Mouse (Mus musculus) intestine, postnatal 0 days (tissue): ENCODE results near the gene Snx29. TPM values are rescaled to one million over a fixed set of nuclear protein-coding genes. Genes with fewer than 3 reads are reported as not detected.

Experiments used
- ATAC-seq: fragments of 200-750 bp; cut with Nextera tagmentation; 2 replicates; pipeline ENCODE4 v1.8.0; 2017; ENCODE audit warnings: mild to moderate bottlenecking, moderate TSS enrichment, moderate library complexity
- H3K27ac ChIP-seq: fragments of 300-500 bp; sonication (generic); 2 replicates; pipeline ENCODE4 v1.5.1; 2014; ENCODE audit warnings: mild to moderate bottlenecking, low read depth, low read length, moderate library complexity
- H3K27me3 ChIP-seq: fragments of 300-500 bp; sonication (generic); replicated peaks from 2 replicates; pipeline ENCODE4 v1.6.1; 2014; ENCODE audit warnings: low read length, mixed read lengths; ENCODE audit not compliant: control insufficient read depth, insufficient read depth
- H3K36me3 ChIP-seq: fragments of 300-500 bp; sonication (generic); 2 replicates; pipeline ENCODE4 v1.6.1; 2014; ENCODE audit warnings: mild to moderate bottlenecking, moderate library complexity; ENCODE audit not compliant: control insufficient read depth, insufficient read depth
- H3K4me1 ChIP-seq: fragments of 300-500 bp; sonication (generic); replicated peaks from 2 replicates; pipeline ENCODE4 v1.6.1; 2014; ENCODE audit warnings: antibody characterized with exemption, low read length, mixed read lengths; ENCODE audit not compliant: control insufficient read depth, insufficient read depth
- H3K4me2 ChIP-seq: fragments of 300-500 bp; sonication (generic); replicated peaks from 2 replicates; pipeline ENCODE4 v1.6.1; 2014; ENCODE audit warnings: low read depth, mild to moderate bottlenecking, moderate library complexity
- H3K4me3 ChIP-seq: fragments of 300-500 bp; sonication (generic); 2 replicates; pipeline ENCODE4 v1.5.1; 2014; ENCODE audit warnings: low read depth, low read length
- H3K9ac ChIP-seq: fragments of 300-500 bp; sonication (generic); 2 replicates; pipeline ENCODE4 v1.6.1; 2014; ENCODE audit warnings: mild to moderate bottlenecking, low read depth, low read length
- H3K9me3 ChIP-seq: fragments of 300-500 bp; sonication (generic); 2 replicates; pipeline ENCODE4 v1.6.1; 2016; ENCODE audit warnings: mixed run types; ENCODE audit not compliant: control insufficient read depth
- CTCF ChIP-seq: sonication (generic); IDR thresholded peaks from 2 replicates; pipeline ENCODE4 v1.5.1; 2016; ENCODE audit warnings: low read depth, mild to moderate bottlenecking, control low read depth, antibody characterized with exemption, moderate library complexity
- WGBS: fragments of 180-500 bp; shearing (Covaris S2); extraction: QIAGEN DNeasy Blood & Tissue Kit; methylation state at CpG from one replicate; pipeline ENCODE4 v1.1.7; 2014; 5-methylcytosine and 5-hydroxymethylcytosine counted together
- polyA plus RNA-seq: library from polyadenylated mRNA; unstranded; fragments of >200 nt; fragmentation: Nextera tagmentation; extraction: Ambion mirVana; gene quantifications from 2 replicates; pipeline ENCODE4 v1.2.1, GENCODE M21; 2015

The Snx29 gene
- polyA plus RNA-seq, 1 experiment from 2014 or later: 1.9 TPM

DNA sequence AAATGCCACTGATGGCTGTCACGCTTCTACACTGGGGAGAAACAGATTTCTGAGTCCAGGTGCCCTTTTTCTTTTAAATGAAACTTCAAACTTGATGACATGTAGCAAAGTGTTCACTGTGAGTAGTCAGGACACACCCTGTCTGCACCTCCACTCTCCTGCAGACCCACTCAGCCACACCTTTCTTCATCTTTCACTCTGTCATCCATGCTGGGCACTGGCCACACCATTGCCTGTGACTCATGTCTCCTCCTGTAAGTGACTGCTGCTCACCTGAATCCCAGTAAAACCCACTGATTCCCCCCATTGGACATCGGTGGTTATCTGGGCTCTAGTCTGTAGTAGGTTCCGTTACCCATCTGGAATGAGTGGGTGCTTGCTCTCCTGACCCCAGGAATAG, 467.8 kb downstream of the Snx29 start:
- Histone ChIP-seq H3K27ac (no peak overlapping the region), H3K4me3 (no peak overlapping the region), H3K4me2 (no peak overlapping the region), H3K27me3 (no peaks in the 10 kb centered on the region), H3K9me3 (0 out of 2 replicates have a peak, but pooled peaks cover 2% of the 10 kb centered on the region), H3K4me1 (no peaks in the 10 kb centered on the region), H3K36me3 (no peaks in the 10 kb centered on the region), H3K9ac (no peak overlapping the region)
- 85% methylated on average over 3 of the region's 3 CpGs for WGBS
- ATAC-seq: no peak
- TF ChIP-seq CTCF: no peak

GRCm38 (mm10) chr16:11793391-11793790, 470.7 kb downstream of the Snx29 start:
- ATAC-seq: no peak
- WGBS: 53% methylated on average over 2 of the region's 2 CpGs
- H3K27ac ChIP-seq: no peak overlapping the region

DNA sequence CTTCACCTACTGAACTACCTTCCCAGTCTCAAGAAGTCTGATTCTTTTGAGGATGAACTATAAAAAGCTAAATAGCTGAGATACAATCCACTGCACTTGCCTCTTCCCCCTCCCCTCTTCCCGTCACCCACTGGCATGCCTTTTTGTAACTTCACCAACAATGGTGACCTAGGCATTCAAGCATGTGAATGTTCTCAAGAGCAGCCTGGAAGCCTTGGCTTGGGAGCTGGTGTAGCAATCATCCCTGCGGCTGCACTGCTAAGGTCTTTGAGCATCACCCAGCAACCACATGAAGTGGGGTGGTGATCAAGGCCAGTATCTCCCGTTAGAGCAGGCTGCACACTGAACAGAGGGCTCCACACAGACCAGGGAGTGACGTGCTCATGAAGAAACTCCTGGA, 471.9 kb downstream of the Snx29 start:
- Histone ChIP-seq H3K27me3 (no peaks in the 10 kb centered on the region), H3K9me3 (0 out of 2 replicates have a peak, but pooled peaks cover 2% of the 10 kb centered on the region), H3K4me3 (no peak overlapping the region), H3K9ac (no peak overlapping the region), H3K4me2 (no peak overlapping the region), H3K4me1 (no peaks in the 10 kb centered on the region), H3K27ac (no peak overlapping the region), H3K36me3 (no peaks in the 10 kb centered on the region)
- no peak for TF ChIP-seq CTCF
- ATAC-seq: no peak
- WGBS: 82% methylated on average over 4 of the region's 4 CpGs

More at GRCm38 (mm10) chr16:11793391-11793790, 470.7 kb downstream of the Snx29 start:
- H3K9ac ChIP-seq: no peak overlapping the region
- H3K4me3 ChIP-seq: no peak overlapping the region
- H3K9me3 ChIP-seq: 0 out of 2 replicates have a peak, but pooled peaks cover 2% of the 10 kb centered on the region
- no peak for TF ChIP-seq CTCF
- H3K4me2 ChIP-seq: no peak overlapping the region
- H3K27me3 ChIP-seq: no peaks in the 10 kb centered on the region
- no peaks in the 10 kb centered on the region for H3K4me1 ChIP-seq
- no peaks in the 10 kb centered on the region for H3K36me3 ChIP-seq

GRCm38 (mm10) chr16:11795758-11796460, 473.2 kb downstream of the Snx29 start:
- H3K4me3 ChIP-seq: no peak overlapping the region
- H3K27me3 ChIP-seq: no peaks in the 10 kb centered on the region
- no peak overlapping the region for H3K4me2 ChIP-seq
- H3K4me1 ChIP-seq: no peaks in the 10 kb centered on the region
- no peaks in the 10 kb centered on the region for H3K36me3 ChIP-seq
- 64% methylated on average over 7 of the region's 7 CpGs for WGBS
- H3K27ac ChIP-seq: no peak overlapping the region
- ATAC-seq: no peak
- TF ChIP-seq CTCF: no peak
- H3K9me3 ChIP-seq: 0 out of 2 replicates have a peak, but pooled peaks cover 2% of the 10 kb centered on the region
- no peak overlapping the region for H3K9ac ChIP-seq

GRCm38 (mm10) chr16:11801960-11802539, 479.3 kb downstream of the Snx29 start:
- no peak for TF ChIP-seq CTCF
- no peaks in the 10 kb centered on the region for H3K27me3 ChIP-seq
- WGBS: 88% methylated on average over 7 of the region's 7 CpGs
- no peak overlapping the region for H3K27ac ChIP-seq
- H3K9ac ChIP-seq: no peak overlapping the region
- peaks cover 15% of the 10 kb centered on the region; the same call in 1 of the 2 replicates for H3K36me3 ChIP-seq
- ATAC-seq: no peak
- no peak overlapping the region for H3K4me3 ChIP-seq
- no peak overlapping the region for H3K4me2 ChIP-seq
- H3K4me1 ChIP-seq: no peaks in the 10 kb centered on the region
- no peaks in the 10 kb centered on the region for H3K9me3 ChIP-seq

Other genes with a start within 250 kb of the Snx29 start
- 26.8 and 27.7 TPM in 2 replicates for gene Txndc11, start 188.3 kb upstream of the Snx29 start, polyA plus RNA-seq
- gene Zc3h7a, start 146.5 kb upstream of the Snx29 start, polyA plus RNA-seq: 32.4 and 41.2 TPM in 2 replicates
- gene Rsl1d1, start 119.6 kb upstream of the Snx29 start, polyA plus RNA-seq: 61.1 and 65.5 TPM in 2 replicates
- gene Gspt1, start 68.6 kb upstream of the Snx29 start, polyA plus RNA-seq: 47.3 and 48.4 TPM in 2 replicates
- not detected in 2 replicates for gene Tnfrsf17, start 9.1 kb upstream of the Snx29 start, polyA plus RNA-seq